Comparison of ENCODE assay signal across 14 mouse cellular contexts in genomic region chr4:153435917-153436316, GRCm38 (mm10). TPM values are rescaled to one million over a fixed set of nuclear protein-coding genes. Genes with fewer than 3 reads are reported as not detected.
DNase-seq lines count a peak whose midpoint lies in the region; ATAC-seq lines count a peak whose summit lies in the region.
"Had no signal": no experiment of that assay in that cellular context is flagged by ENCODE, and none has a peak within 500 bp of the region (broad histone marks: within the 10 kb centered on the region; RNA-seq: fewer than 3 reads in every experiment).

No protein-coding gene starts in this region.

- H3K9ac ChIP-seq in hindbrain, embryonic 11.5 days (ENCODE audit: low read depth, low read length) = no peak overlapping the region
- no peak overlapping the region for H3K9ac ChIP-seq in neural tube, embryonic 13.5 days
- H3K9ac ChIP-seq in hindbrain, embryonic 14.5 days = no peak overlapping the region
- no peak overlapping the region for H3K9ac ChIP-seq in neural tube, embryonic 15.5 days (replicated peaks)
- H3K9ac ChIP-seq: heart, embryonic 12.5 days; neural tube, embryonic 12.5 days had no signal

- peaks cover 18% of the 10 kb centered on the region for H3K36me3 ChIP-seq in hindbrain, embryonic 10.5 days
- no peaks in the 10 kb centered on the region for H3K36me3 ChIP-seq in hindbrain, embryonic 11.5 days (ENCODE audit: control insufficient read depth, insufficient read depth, low read length)
- peaks cover 14% of the 10 kb centered on the region for H3K36me3 ChIP-seq in neural tube, embryonic 13.5 days
- no peaks in the 10 kb centered on the region; the same call in 1 of the 2 replicates for H3K36me3 ChIP-seq in hindbrain, embryonic 14.5 days (replicated peaks; ENCODE audit: control insufficient read depth, insufficient read depth)
- peaks cover 11% of the 10 kb centered on the region; the same call in 1 of the 2 replicates for H3K36me3 ChIP-seq in neural tube, embryonic 15.5 days
- H3K36me3 ChIP-seq: heart, embryonic 12.5 days had no signal

- no peak for DNase-seq in hindbrain, embryonic 10.5 days (ENCODE audit: low spot score)
- no peak for DNase-seq in hindbrain, embryonic 11.5 days (ENCODE audit: low spot score)
- DNase-seq in neural tube, embryonic 10.5 days (ENCODE audit: extremely low spot score, low spot score) = no peak
- no peak for DNase-seq in hindbrain, embryonic 14.5 days (ENCODE audit: low spot score)
- no peak for DNase-seq in lung, postnatal 25 days (ENCODE audit: low spot score)
- no peak for DNase-seq in thymus, postnatal 0 days (ENCODE audit: low spot score)
- DNase-seq: cerebellum, adult 9-11 months; gastrocnemius, postnatal 25 days had no signal

- no peak overlapping the region for H3K4me3 ChIP-seq in hindbrain, embryonic 10.5 days
- no peak overlapping the region for H3K4me3 ChIP-seq in hindbrain, embryonic 11.5 days (ENCODE audit: low read depth, low read length)
- H3K4me3 ChIP-seq in neural tube, embryonic 13.5 days = no peak overlapping the region
- no peak overlapping the region for H3K4me3 ChIP-seq in hindbrain, embryonic 14.5 days (replicated peaks; ENCODE audit: low read length)
- no peak overlapping the region for H3K4me3 ChIP-seq in neural tube, embryonic 15.5 days (replicated peaks)
- H3K4me3 ChIP-seq: heart, embryonic 12.5 days; neural tube, embryonic 12.5 days had no signal

- peak overlapping the region; percentile 18; the same call in 1 of the 2 replicates for H3K27ac ChIP-seq in hindbrain, embryonic 10.5 days
- no peak overlapping the region for H3K27ac ChIP-seq in hindbrain, embryonic 11.5 days (ENCODE audit: low read depth, low read length)
- H3K27ac ChIP-seq in neural tube, embryonic 13.5 days (replicated peaks) = peak overlapping the region; percentile 68
- peak overlapping the region; percentile 77 for H3K27ac ChIP-seq in hindbrain, embryonic 14.5 days
- peak overlapping the region; percentile 74 for H3K27ac ChIP-seq in neural tube, embryonic 15.5 days (replicated peaks)
- H3K27ac ChIP-seq: neural tube, embryonic 12.5 days had no signal

- no peak for ATAC-seq in hindbrain, embryonic 11.5 days (ENCODE audit: low FRiP score)
- ATAC-seq in neural tube, embryonic 13.5 days (ENCODE audit: low read depth) = 0 out of 2 replicates have a peak, but pooled peaks have one; percentile 22
- peak; percentile 35 for ATAC-seq in hindbrain, embryonic 14.5 days (ENCODE audit: low FRiP score)
- peak; percentile 37 for ATAC-seq in neural tube, embryonic 15.5 days (ENCODE audit: low FRiP score)

- H3K27me3 ChIP-seq in hindbrain, embryonic 10.5 days (ENCODE audit: insufficient read depth, poor library complexity, severe bottlenecking) = no peaks in the 10 kb centered on the region
- no peaks in the 10 kb centered on the region for H3K27me3 ChIP-seq in hindbrain, embryonic 11.5 days (ENCODE audit: control insufficient read depth, insufficient read depth, low read length)
- H3K27me3 ChIP-seq in neural tube, embryonic 13.5 days = no peaks in the 10 kb centered on the region
- no peaks in the 10 kb centered on the region for H3K27me3 ChIP-seq in hindbrain, embryonic 14.5 days (ENCODE audit: control insufficient read depth, insufficient read depth, low read length)
- no peaks in the 10 kb centered on the region for H3K27me3 ChIP-seq in neural tube, embryonic 15.5 days (replicated peaks)
- H3K27me3 ChIP-seq: neural tube, embryonic 12.5 days had no signal

- H3K4me2 ChIP-seq in hindbrain, embryonic 11.5 days (replicated peaks; ENCODE audit: low read depth, low read length) = no peak overlapping the region
- no peak overlapping the region for H3K4me2 ChIP-seq in neural tube, embryonic 13.5 days
- no peak overlapping the region for H3K4me2 ChIP-seq in hindbrain, embryonic 14.5 days (replicated peaks)
- H3K4me2 ChIP-seq in neural tube, embryonic 15.5 days = no peak overlapping the region
- H3K4me2 ChIP-seq: heart, embryonic 12.5 days; liver, embryonic 11.5 days; neural tube, embryonic 12.5 days had no signal

- no peaks in the 10 kb centered on the region for H3K9me3 ChIP-seq in hindbrain, embryonic 10.5 days
- H3K9me3 ChIP-seq in hindbrain, embryonic 11.5 days (ENCODE audit: control insufficient read depth, low read length) = no peaks in the 10 kb centered on the region
- no peaks in the 10 kb centered on the region for H3K9me3 ChIP-seq in neural tube, embryonic 13.5 days
- no peaks in the 10 kb centered on the region for H3K9me3 ChIP-seq in hindbrain, embryonic 14.5 days (ENCODE audit: control insufficient read depth, low read length)
- no peaks in the 10 kb centered on the region for H3K9me3 ChIP-seq in neural tube, embryonic 15.5 days (replicated peaks)
- H3K9me3 ChIP-seq: heart, embryonic 12.5 days; neural tube, embryonic 12.5 days had no signal

- H3K4me1 ChIP-seq in hindbrain, embryonic 10.5 days (replicated peaks) = peaks cover 40% of the 10 kb centered on the region
- H3K4me1 ChIP-seq in hindbrain, embryonic 11.5 days (replicated peaks; ENCODE audit: control insufficient read depth, insufficient read depth, low read length) = 0 out of 2 replicates have a peak, but pooled peaks cover 2% of the 10 kb centered on the region
- H3K4me1 ChIP-seq in neural tube, embryonic 13.5 days (replicated peaks) = peaks cover 51% of the 10 kb centered on the region
- peaks cover 42% of the 10 kb centered on the region for H3K4me1 ChIP-seq in hindbrain, embryonic 14.5 days (replicated peaks; ENCODE audit: control insufficient read depth, insufficient read depth, low read length)
- H3K4me1 ChIP-seq in neural tube, embryonic 15.5 days = peaks cover 62% of the 10 kb centered on the region
- H3K4me1 ChIP-seq: heart, embryonic 12.5 days had no signal

- 80% methylated on average over 5 of the region's 5 CpGs for WGBS in hindbrain, embryonic 10.5 days
- 79% methylated on average over 5 of the region's 5 CpGs for WGBS in hindbrain, embryonic 11.5 days
- WGBS in neural tube, embryonic 13.5 days = 57% methylated on average over 5 of the region's 5 CpGs
- 50% methylated on average over 5 of the region's 5 CpGs for WGBS in hindbrain, embryonic 14.5 days
- 35% methylated on average over 5 of the region's 5 CpGs for WGBS in neural tube, embryonic 15.5 days

RNA-seq across cellular contexts. Expression of gene Ajap1, which starts 46.7 kb away (rescaled TPM):
- polyA plus RNA-seq in hindbrain, embryonic 10.5 days (2016; fragmentation: Nextera tagmentation; extraction: Ambion mirVana) = 2.6 and 3.5 TPM in 2 replicates
- polyA plus RNA-seq in hindbrain, embryonic 11.5 days (2014; fragmentation: Nextera tagmentation; extraction: Ambion mirVana) = 2.9 and 3.7 TPM in 2 replicates
- polyA plus RNA-seq in neural tube, embryonic 13.5 days (2015; fragmentation: Nextera tagmentation; extraction: Ambion mirVana) = 27.0 and 27.1 TPM in 2 replicates
- 16.3 and 18.5 TPM in 2 replicates for polyA plus RNA-seq in hindbrain, embryonic 14.5 days (2014; fragmentation: Nextera tagmentation; extraction: Ambion mirVana)
- polyA plus RNA-seq in neural tube, embryonic 15.5 days (2015; fragmentation: Nextera tagmentation; extraction: Ambion mirVana) = 23.9 and 26.5 TPM in 2 replicates
- 1.2 and 1.6 TPM in 2 replicates for polyA plus RNA-seq in thymus, postnatal 0 days (2015; fragmentation: Nextera tagmentation; extraction: Ambion mirVana)
- polyA plus RNA-seq: testis, adult 2 months had no signal
